Mouse (Mus musculus) CH12.LX (cell line): ENCODE measurements around the gene Lancl3.

Experiments used
- CTCF ChIP-seq, 2 experiments: IDR thresholded peaks in 1 of 2; conservative IDR thresholded peaks in 1 of 2; 2 replicates each; pipeline ENCODE4 v1.5.1; 2011 to 2012; ENCODE audit warnings: low read depth in 2 of 2, low read length in 2 of 2, improper control_type of control experiment in 1 of 2, inconsistent platforms in 1 of 2, mild to moderate bottlenecking in 1 of 2, moderate library complexity in 1 of 2
- EP300 ChIP-seq: IDR thresholded peaks from 2 replicates; pipeline ENCODE4 v1.6.1; 2011; ENCODE audit warnings: low read length, improper control_type of control experiment
- GABPA ChIP-seq: IDR thresholded peaks from 2 replicates; pipeline ENCODE4 v1.6.1; 2012; ENCODE audit warnings: low read depth, low read length, improper control_type of control experiment, inconsistent platforms; ENCODE audit not compliant: insufficient replicate concordance
- JUND ChIP-seq: conservative IDR thresholded peaks from 2 replicates; pipeline ENCODE4 v1.6.1; 2011; ENCODE audit warnings: low read depth, low read length, improper control_type of control experiment
- MAX ChIP-seq: IDR thresholded peaks from 2 replicates; pipeline ENCODE4 v1.6.1; 2011; ENCODE audit warnings: low read length, improper control_type of control experiment
- MAZ ChIP-seq: IDR thresholded peaks from 2 replicates; pipeline ENCODE4 v1.6.1; 2012; ENCODE audit warnings: low read depth, mild to moderate bottlenecking, inconsistent platforms, low read length, improper control_type of control experiment, moderate library complexity
- POLR2A ChIP-seq: IDR thresholded peaks from 2 replicates; pipeline ENCODE4 v1.6.1; 2011; ENCODE audit warnings: low read depth, mild to moderate bottlenecking, improper control_type of control experiment, low read length
- USF1 ChIP-seq: IDR thresholded peaks from 2 replicates; pipeline ENCODE4 v1.6.1; 2014; ENCODE audit warnings: low read depth, mild to moderate bottlenecking, inconsistent platforms, low read length, improper control_type of control experiment
- USF2 ChIP-seq: conservative IDR thresholded peaks from 2 replicates; pipeline ENCODE4 v1.6.1; 2011; ENCODE audit warnings: low read depth, low read length, improper control_type of control experiment

DNA sequence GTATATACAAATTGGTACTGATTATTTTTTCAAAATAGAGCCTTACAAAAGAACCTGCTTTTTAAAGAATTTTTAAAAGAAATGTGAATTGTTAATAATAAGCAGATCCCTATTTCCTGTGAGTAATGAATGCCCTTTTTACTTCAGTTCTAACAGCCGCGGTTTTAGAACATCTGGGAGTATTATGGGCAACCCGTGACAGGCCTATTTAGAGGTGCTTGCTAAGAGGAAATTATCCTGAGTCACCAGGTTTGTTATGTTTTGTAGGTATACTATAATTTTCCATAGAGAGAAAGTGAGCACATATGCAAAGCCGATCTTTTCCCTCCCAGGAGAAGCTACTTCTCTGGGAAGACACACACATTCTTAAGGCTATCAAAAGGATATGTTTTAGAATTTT lies 22.0 kb downstream of the Lancl3 start:
- TF ChIP-seq POLR2A (no peak), EP300 (no peak), GABPA (no peak), CTCF (conservative IDR thresholded peaks at IDR 0.05 in 1 of 2, IDR thresholded peaks at IDR 0.05 in 1 of 2; ENCODE audit: low read depth in 2 of 2, low read length in 2 of 2) (no peak), MAX (no peak), JUND (no peak), USF2 (no peak), USF1 (no peak), MAZ (no peak)
